Mouse (Mus musculus) liver, embryonic 11.5 days (tissue): ENCODE measurements around the gene Gpr171. TPM values are rescaled to one million over a fixed set of nuclear protein-coding genes. Genes with fewer than 3 reads are reported as not detected.
"Not testable (repeated sequence)": the region's sequence is repeated elsewhere in the genome, so short reads cannot be mapped to it uniquely, and the experiment has no call there.

ENCODE experiments used
- ATAC-seq: fragments of 200-750 bp; cut with Nextera tagmentation; replicated peaks from 2 replicates; pipeline ENCODE4 v1.8.0; 2017; ENCODE audit warnings: moderate number of reproducible peaks, mild to moderate bottlenecking, moderate TSS enrichment, moderate library complexity; ENCODE audit not compliant: low FRiP score
- DNase-seq: peaks from one replicate; pipeline ENCODE4 v3.0.0-alpha.2; 2017; ENCODE audit warnings: low spot score
- H3K27ac ChIP-seq: fragments of 300-500 bp; sonication (generic); 2 replicates; pipeline ENCODE4 v1.5.1; 2014; ENCODE audit warnings: mild to moderate bottlenecking, low read depth, low read length, control low read depth
- H3K27me3 ChIP-seq: fragments of 300-500 bp; sonication (generic); replicated peaks from 2 replicates; pipeline ENCODE4 v1.6.1; 2014; ENCODE audit warnings: low read length, mixed read lengths; ENCODE audit not compliant: control insufficient read depth, insufficient read depth
- H3K36me3 ChIP-seq: fragments of 300-500 bp; sonication (generic); 2 replicates; pipeline ENCODE4 v1.6.1; 2014; ENCODE audit warnings: mild to moderate bottlenecking, low read length, moderate library complexity, mixed read lengths; ENCODE audit not compliant: control insufficient read depth, insufficient read depth
- H3K4me1 ChIP-seq: fragments of 300-500 bp; sonication (generic); replicated peaks from 2 replicates; pipeline ENCODE4 v1.6.1; 2014; ENCODE audit warnings: low read length, mixed read lengths; ENCODE audit not compliant: control insufficient read depth, insufficient read depth
- H3K4me2 ChIP-seq: fragments of 300-500 bp; sonication (generic); 2 replicates; pipeline ENCODE4 v1.6.1; 2014; ENCODE audit warnings: mild to moderate bottlenecking, control low read depth, moderate library complexity
- H3K4me3 ChIP-seq: fragments of 300-500 bp; sonication (generic); 2 replicates; pipeline ENCODE4 v1.5.1; 2014; ENCODE audit warnings: low read depth, low read length, control low read depth
- H3K9ac ChIP-seq: fragments of 300-500 bp; sonication (generic); 2 replicates; pipeline ENCODE4 v1.6.1; 2014; ENCODE audit warnings: low read depth, low read length, control low read depth
- H3K9me3 ChIP-seq: fragments of 300-500 bp; sonication (generic); 2 replicates; pipeline ENCODE4 v1.6.1; 2016; ENCODE audit warnings: low read length, inconsistent platforms, mixed read lengths; ENCODE audit not compliant: control insufficient read depth
- WGBS: fragments of 180-500 bp; shearing (Covaris S2); extraction: QIAGEN DNeasy Blood & Tissue Kit; methylation state at CpG from one replicate; pipeline ENCODE4 v1.1.7; 2014; 5-methylcytosine and 5-hydroxymethylcytosine counted together
- polyA plus RNA-seq: library from polyadenylated mRNA; unstranded; fragments of >200 nt; fragmentation: Nextera tagmentation; extraction: Ambion mirVana; gene quantifications from 2 replicates; pipeline ENCODE4 v1.2.1, GENCODE M21; 2014

Gpr171 gene
- polyA plus RNA-seq, 1 experiment from 2014 or later, result 2.8 TPM

- no peaks in the 10 kb centered on the region for H3K27me3 ChIP-seq
- no peak overlapping the region for H3K4me3 ChIP-seq
- ATAC-seq (no peak), DNase-seq (no peak)
- peaks cover 7% of the 10 kb centered on the region; the same call in 1 of the 2 replicates for H3K4me1 ChIP-seq
- no peak overlapping the region for H3K4me2 ChIP-seq
- no peaks in the 10 kb centered on the region for H3K36me3 ChIP-seq
- H3K27ac ChIP-seq, result no peak overlapping the region
- H3K9me3 ChIP-seq, result no peaks in the 10 kb centered on the region
- 69% methylated on average over 11 of the region's 11 CpGs for WGBS
- H3K9ac ChIP-seq, result no peak overlapping the region
Measured at GRCm38 (mm10) chr3:59078585-59078984, 23.0 kb downstream of the Gpr171 start.

- no peaks in the 10 kb centered on the region for H3K36me3 ChIP-seq
- H3K9me3 ChIP-seq, result no peaks in the 10 kb centered on the region
- ATAC-seq, result no peak
- H3K27me3 ChIP-seq, result no peaks in the 10 kb centered on the region
- no peak overlapping the region for H3K9ac ChIP-seq
- 48% methylated on average over 4 of the region's 4 CpGs for WGBS
- H3K27ac ChIP-seq, result no peak overlapping the region
- H3K4me3 ChIP-seq, result no peak overlapping the region
- no peak for DNase-seq
- no peak overlapping the region for H3K4me2 ChIP-seq
- H3K4me1 ChIP-seq, result peaks cover 7% of the 10 kb centered on the region; the same call in 1 of the 2 replicates
Measured at GRCm38 (mm10) chr3:59077278-59077677, 24.3 kb downstream of the Gpr171 start.

GRCm38 (mm10) chr3:59069071-59069470, 32.5 kb downstream of the Gpr171 start:
- ATAC-seq, H3K4me2 ChIP-seq, H3K27ac ChIP-seq, H3K9ac ChIP-seq, H3K4me3 ChIP-seq, DNase-seq, H3K27me3 ChIP-seq, H3K9me3 ChIP-seq, H3K4me1 ChIP-seq, H3K36me3 ChIP-seq: not testable (repeated sequence)
- 53% methylated on average over 1 of the region's 1 CpGs for WGBS

GRCm38 (mm10) chr3:59066558-59067294, 34.9 kb downstream of the Gpr171 start:
- H3K27ac ChIP-seq, result no peak overlapping the region
- WGBS, result 83% methylated on average over 8 of the region's 8 CpGs
- ATAC-seq (no peak), DNase-seq (no peak)
- H3K4me2 ChIP-seq, result no peak overlapping the region
- no peaks in the 10 kb centered on the region for H3K27me3 ChIP-seq
- H3K4me3 ChIP-seq, result no peak overlapping the region
- no peaks in the 10 kb centered on the region for H3K9me3 ChIP-seq
- peaks cover 9% of the 10 kb centered on the region for H3K4me1 ChIP-seq
- no peaks in the 10 kb centered on the region for H3K36me3 ChIP-seq
- no peak overlapping the region for H3K9ac ChIP-seq

GRCm38 (mm10) chr3:59065937-59066336, 35.7 kb downstream of the Gpr171 start:
- peaks cover 9% of the 10 kb centered on the region for H3K4me1 ChIP-seq
- no peak overlapping the region for H3K9ac ChIP-seq
- no peaks in the 10 kb centered on the region for H3K27me3 ChIP-seq
- no peak for DNase-seq
- no peak overlapping the region for H3K4me2 ChIP-seq
- no peaks in the 10 kb centered on the region for H3K36me3 ChIP-seq
- no peak for ATAC-seq
- 84% methylated on average over 3 of the region's 3 CpGs for WGBS
- no peak overlapping the region for H3K27ac ChIP-seq
- H3K9me3 ChIP-seq, result no peaks in the 10 kb centered on the region
- H3K4me3 ChIP-seq, result no peak overlapping the region

- H3K9me3 ChIP-seq, result no peaks in the 10 kb centered on the region
- H3K36me3 ChIP-seq, result no peaks in the 10 kb centered on the region
- H3K27me3 ChIP-seq, result no peaks in the 10 kb centered on the region
- no peak overlapping the region; the same call in 1 of the 2 replicates for H3K27ac ChIP-seq
- peaks cover 23% of the 10 kb centered on the region for H3K4me1 ChIP-seq
- WGBS, result 56% methylated on average over 4 of the region's 4 CpGs
- DNase-seq (no peak), ATAC-seq (peak; percentile 71)
- no peak overlapping the region for H3K4me3 ChIP-seq
- no peak overlapping the region for H3K9ac ChIP-seq
- H3K4me2 ChIP-seq, result no peak overlapping the region
Measured at GRCm38 (mm10) chr3:59063431-59063830, 38.2 kb downstream of the Gpr171 start.

- Histone ChIP-seq H3K27ac (no peak overlapping the region), H3K4me1 (peaks cover 31% of the 10 kb centered on the region), H3K9me3 (no peaks in the 10 kb centered on the region), H3K36me3 (no peaks in the 10 kb centered on the region), H3K4me2 (no peak overlapping the region), H3K9ac (no peak overlapping the region), H3K27me3 (no peaks in the 10 kb centered on the region), H3K4me3 (no peak overlapping the region)
- WGBS, result 51% methylated on average over 5 of the region's 5 CpGs
- no peak for ATAC-seq
- DNase-seq, result no peak
Measured at GRCm38 (mm10) chr3:59062141-59062540, 39.5 kb downstream of the Gpr171 start.

- Histone ChIP-seq H3K36me3 (no peaks in the 10 kb centered on the region), H3K27me3 (no peaks in the 10 kb centered on the region), H3K4me2 (peak overlapping the region; percentile 2; the same call in 1 of the 2 replicates), H3K4me3 (no peak overlapping the region), H3K4me1 (peaks cover 33% of the 10 kb centered on the region), H3K9ac (no peak overlapping the region), H3K9me3 (no peaks in the 10 kb centered on the region), H3K27ac (0 out of 2 replicates have a peak overlapping the region, but pooled peaks have one; percentile 15)
- WGBS, result 72% methylated on average over 7 of the region's 7 CpGs
- ATAC-seq (no peak), DNase-seq (no peak)
Measured at GRCm38 (mm10) chr3:59060131-59060530, 41.5 kb downstream of the Gpr171 start.

GRCm38 (mm10) chr3:59059022-59059541, 42.5 kb downstream of the Gpr171 start:
- Histone ChIP-seq H3K4me1 (peaks cover 38% of the 10 kb centered on the region), H3K9me3 (no peaks in the 10 kb centered on the region), H3K9ac (peak overlapping the region; percentile 4; the same call in 1 of the 2 replicates), H3K36me3 (no peaks in the 10 kb centered on the region), H3K4me2 (peak overlapping the region; percentile 61), H3K27me3 (no peaks in the 10 kb centered on the region), H3K27ac (peak overlapping the region; percentile 41; the same call in 1 of the 2 replicates), H3K4me3 (peak overlapping the region; percentile 32; the same call in 1 of the 2 replicates)
- ATAC-seq (peak; percentile 92), DNase-seq (peak; percentile 68)
- WGBS, result 0% methylated on average over 7 of the region's 7 CpGs
